Mouse (Mus musculus): ENCODE results near the gene Mia.

Mia gene

GRCm38 (mm10) chr7:27184964-27185363 lies 4.0 kb upstream of the Mia start:
- no peak for DNase-seq

GRCm38 (mm10) chr7:27182498-27182897 lies 1.5 kb upstream of the Mia start:
- DNase-seq = no peak

GRCm38 (mm10) chr7:27180036-27180435 lies 921 bp downstream of the Mia start:
- no peak for DNase-seq

- no peak for DNase-seq
Observed at GRCm38 (mm10) chr7:27179217-27179918, 1.6 kb downstream of the Mia start.

GRCm38 (mm10) chr7:27178324-27179216 lies 2.4 kb downstream of the Mia start, which contains the start of gene Rab4b:
TSS of gene Rab4b (minus strand) at chr7:27178896.
- DNase-seq = peak; percentile 100

- DNase-seq = no peak
Observed at GRCm38 (mm10) chr7:27177942-27178323, 3.0 kb downstream of the Mia start.

GRCm38 (mm10) chr7:27174896-27175295 lies 6.1 kb downstream of the Mia start:
- no peak for DNase-seq

- DNase-seq = no peak
Observed at GRCm38 (mm10) chr7:27174496-27174895, 6.5 kb downstream of the Mia start.

GRCm38 (mm10) chr7:27170981-27171380 lies 10.0 kb downstream of the Mia start:
- DNase-seq = no peak

GRCm38 (mm10) chr7:27168371-27168770 lies 12.6 kb downstream of the Mia start:
- no peak for DNase-seq

GRCm38 (mm10) chr7:27167475-27168094 lies 13.4 kb downstream of the Mia start:
- no peak for DNase-seq

- peak; percentile 95 for DNase-seq
Observed at GRCm38 (mm10) chr7:27166614-27167474, 14.1 kb downstream of the Mia start, which contains the start of gene Egln2. TSS of gene Egln2 (minus strand) at chr7:27166802.

GRCm38 (mm10) chr7:27166229-27166613 lies 14.7 kb downstream of the Mia start:
- DNase-seq = peak; percentile 83

- no peak for DNase-seq
Observed at GRCm38 (mm10) chr7:27165696-27166095, 15.3 kb downstream of the Mia start.

GRCm38 (mm10) chr7:27165007-27165655 lies 15.8 kb downstream of the Mia start:
- DNase-seq = peak; percentile 65

GRCm38 (mm10) chr7:27164112-27164947 lies 16.6 kb downstream of the Mia start:
- no peak for DNase-seq

GRCm38 (mm10) chr7:27163450-27163805 lies 17.5 kb downstream of the Mia start:
- DNase-seq = no peak

GRCm38 (mm10) chr7:27162780-27163449 lies 18.0 kb downstream of the Mia start:
- DNase-seq = no peak

- DNase-seq = no peak
Observed at GRCm38 (mm10) chr7:27161744-27162143, 19.2 kb downstream of the Mia start.

GRCm38 (mm10) chr7:27160921-27161320 lies 20.0 kb downstream of the Mia start:
- DNase-seq = no peak

GRCm38 (mm10) chr7:27159882-27160281 lies 21.1 kb downstream of the Mia start:
- DNase-seq = peak; percentile 94

Measured in layer of hippocampus, adult 9-11 months (tissue).